Mouse (Mus musculus) heart, embryonic 14.5 days (tissue): Measurements from ENCODE around the gene Gm17455. TPM values are rescaled to one million over a fixed set of nuclear protein-coding genes. Genes with fewer than 3 reads are reported as not detected.

Experiments
- ATAC-seq: fragments of 200-750 bp; cut with Nextera tagmentation; 2 replicates; pipeline ENCODE4 v1.8.0; 2017; ENCODE audit warnings: low read depth, moderate TSS enrichment; ENCODE audit not compliant: insufficient number of reproducible peaks, insufficient read depth, low FRiP score
- H3K27ac ChIP-seq, 2 experiments: fragments of 200-500 bp in 1 of 2; fragments of 300-500 bp in 1 of 2; sonication (generic) in 1 of 2; replicated peaks in 1 of 2; 2 replicates each; pipeline ENCODE4 v1.5.1; 2012 to 2014; ENCODE audit warnings: low read depth in 2 of 2, low read length in 2 of 2, control low read depth in 1 of 2, mild to moderate bottlenecking in 1 of 2, mixed read lengths in 1 of 2; ENCODE audit not compliant: control insufficient read depth in 1 of 2, insufficient read depth in 1 of 2
- H3K27me3 ChIP-seq: fragments of 300-500 bp; sonication (generic); 2 replicates; pipeline ENCODE4 v1.6.1; 2014; ENCODE audit warnings: mild to moderate bottlenecking, low read length, control low read depth; ENCODE audit not compliant: control insufficient read depth, insufficient read depth
- H3K36me3 ChIP-seq: fragments of 300-500 bp; sonication (generic); 2 replicates; pipeline ENCODE4 v1.6.1; 2014; ENCODE audit warnings: mild to moderate bottlenecking, control low read depth, low read length, mixed read lengths; ENCODE audit not compliant: control insufficient read depth, insufficient read depth
- H3K4me1 ChIP-seq, 2 experiments: fragments of 200-500 bp in 1 of 2; fragments of 300-500 bp in 1 of 2; sonication (generic) in 1 of 2; 2 replicates each; pipeline ENCODE4 v1.6.1; 2012 to 2014; ENCODE audit warnings: low read length in 2 of 2, control low read depth in 1 of 2, mixed read lengths in 1 of 2; ENCODE audit not compliant: control insufficient read depth in 2 of 2, insufficient read depth in 2 of 2
- H3K4me2 ChIP-seq: fragments of 300-500 bp; sonication (generic); 2 replicates; pipeline ENCODE4 v1.6.1; 2014; ENCODE audit warnings: mild to moderate bottlenecking, low read length
- H3K4me3 ChIP-seq, 2 experiments: fragments of 200-500 bp in 1 of 2; fragments of 300-500 bp in 1 of 2; sonication (generic) in 1 of 2; 2 replicates each; pipeline ENCODE4 v1.5.1; 2012 to 2014; ENCODE audit warnings: low read length in 2 of 2, mild to moderate bottlenecking in 2 of 2, control low read depth in 1 of 2, low read depth in 1 of 2, moderate library complexity in 1 of 2; ENCODE audit not compliant: control insufficient read depth in 1 of 2, insufficient read depth in 1 of 2
- H3K9ac ChIP-seq: fragments of 300-500 bp; sonication (generic); 2 replicates; pipeline ENCODE4 v1.6.1; 2014; ENCODE audit warnings: mild to moderate bottlenecking, low read length
- H3K9me3 ChIP-seq: fragments of 300-500 bp; sonication (generic); 2 replicates; pipeline ENCODE4 v1.6.1; 2016; ENCODE audit warnings: low read length, control low read depth; ENCODE audit not compliant: control insufficient read depth
- WGBS: fragments of 180-500 bp; shearing (Covaris S2); extraction: QIAGEN DNeasy Blood & Tissue Kit; methylation state at CpG from one replicate; pipeline ENCODE4 v1.1.7; 2014; 5-methylcytosine and 5-hydroxymethylcytosine counted together
- polyA plus RNA-seq: library from polyadenylated mRNA; unstranded; fragments of >200 nt; fragmentation: Nextera tagmentation; extraction: Ambion mirVana; gene quantifications from 2 replicates; pipeline ENCODE4 v1.2.1, GENCODE M21; 2014

Gm17455 gene
- polyA plus RNA-seq, 1 experiment from 2014 or later: not detected

GRCm38 (mm10) chr10:60390177-60390903 lies 9.2 kb upstream of the Gm17455 start:
- H3K36me3 ChIP-seq: no peaks in the 10 kb centered on the region
- H3K27me3 ChIP-seq: no peaks in the 10 kb centered on the region
- 36% methylated on average over 6 of the region's 6 CpGs for WGBS
- H3K27ac ChIP-seq: no peak overlapping the region; a peak in 1 of 4 replicates
- H3K4me1 ChIP-seq: peaks cover 21 to 26% of the 10 kb centered on the region in 2 experiments
- H3K9ac ChIP-seq: no peak overlapping the region
- H3K9me3 ChIP-seq: no peaks in the 10 kb centered on the region
- H3K4me3 ChIP-seq: no peak overlapping the region
- no peak overlapping the region for H3K4me2 ChIP-seq
- 0 out of 2 replicates have a peak, but pooled peaks have one; percentile 16 for ATAC-seq

- Histone ChIP-seq H3K27me3 (no peaks in the 10 kb centered on the region), H3K36me3 (no peaks in the 10 kb centered on the region), H3K27ac (no peak overlapping the region), H3K4me3 (no peak overlapping the region), H3K9me3 (no peaks in the 10 kb centered on the region), H3K4me2 (no peak overlapping the region), H3K9ac (no peak overlapping the region), H3K4me1 (peaks cover 21 to 26% of the 10 kb centered on the region in 2 experiments)
- 65% methylated on average over 5 of the region's 5 CpGs for WGBS
- no peak for ATAC-seq
These were observed 8.6 kb upstream of the Gm17455 start for GRCm38 (mm10) chr10:60390904-60391420.

GRCm38 (mm10) chr10:60391661-60392060 lies 7.9 kb upstream of the Gm17455 start:
- H3K4me1 ChIP-seq: peaks cover 21 to 26% of the 10 kb centered on the region in 2 experiments
- H3K4me2 ChIP-seq: no peak overlapping the region
- WGBS: 94% methylated on average over 9 of the region's 9 CpGs
- H3K9ac ChIP-seq: no peak overlapping the region
- H3K36me3 ChIP-seq: no peaks in the 10 kb centered on the region
- no peak for ATAC-seq
- H3K27me3 ChIP-seq: no peaks in the 10 kb centered on the region
- H3K27ac ChIP-seq: no peak overlapping the region
- no peak overlapping the region for H3K4me3 ChIP-seq
- no peaks in the 10 kb centered on the region for H3K9me3 ChIP-seq

GRCm38 (mm10) chr10:60394936-60395335 lies 4.6 kb upstream of the Gm17455 start:
- no peak overlapping the region for H3K9ac ChIP-seq
- ATAC-seq: no peak
- 48% methylated on average over 7 of the region's 7 CpGs for WGBS

GRCm38 (mm10) chr10:60395605-60396004 lies 3.9 kb upstream of the Gm17455 start:
- no peaks in the 10 kb centered on the region for H3K36me3 ChIP-seq
- WGBS: 77% methylated on average over 5 of the region's 5 CpGs
- peaks cover 6 to 9% of the 10 kb centered on the region in 2 experiments for H3K4me1 ChIP-seq
- H3K27me3 ChIP-seq: no peaks in the 10 kb centered on the region
- H3K4me2 ChIP-seq: no peak overlapping the region
- H3K9me3 ChIP-seq: no peaks in the 10 kb centered on the region
- H3K4me3 ChIP-seq: no peak overlapping the region
- no peak overlapping the region for H3K9ac ChIP-seq
- H3K27ac ChIP-seq: no peak overlapping the region
- ATAC-seq: no peak

More at GRCm38 (mm10) chr10:60394936-60395335, 4.6 kb upstream of the Gm17455 start:
- Histone ChIP-seq H3K4me1 (peaks cover 11 to 16% of the 10 kb centered on the region in 2 experiments), H3K36me3 (no peaks in the 10 kb centered on the region), H3K9me3 (no peaks in the 10 kb centered on the region), H3K27ac (no peak overlapping the region), H3K4me2 (no peak overlapping the region), H3K4me3 (no peak overlapping the region), H3K27me3 (no peaks in the 10 kb centered on the region)

GRCm38 (mm10) chr10:60398051-60398814 lies 1.3 kb upstream of the Gm17455 start:
- 86% methylated on average over 10 of the region's 10 CpGs for WGBS
- no peak overlapping the region for H3K4me3 ChIP-seq

GRCm38 (mm10) chr10:60400507-60401295 lies 1.2 kb downstream of the Gm17455 start:
- ATAC-seq: no peak

More at GRCm38 (mm10) chr10:60398051-60398814, 1.3 kb upstream of the Gm17455 start:
- ATAC-seq: no peak
- Histone ChIP-seq H3K4me1 (peaks cover 4 to 6% of the 10 kb centered on the region in 2 experiments), H3K4me2 (no peak overlapping the region), H3K27me3 (no peaks in the 10 kb centered on the region; the same call in 1 of the 2 replicates), H3K27ac (no peak overlapping the region), H3K9me3 (no peaks in the 10 kb centered on the region), H3K9ac (no peak overlapping the region), H3K36me3 (no peaks in the 10 kb centered on the region)

More at GRCm38 (mm10) chr10:60400507-60401295, 1.2 kb downstream of the Gm17455 start:
- no peak overlapping the region for H3K4me3 ChIP-seq
- no peak overlapping the region for H3K9ac ChIP-seq
- no peaks in the 10 kb centered on the region for H3K9me3 ChIP-seq
- no peaks in the 10 kb centered on the region for H3K36me3 ChIP-seq
- no peak overlapping the region for H3K27ac ChIP-seq
- H3K27me3 ChIP-seq: no peaks in the 10 kb centered on the region; the same call in 1 of the 2 replicates
- 75% methylated on average over 11 of the region's 11 CpGs for WGBS
- no peak overlapping the region for H3K4me2 ChIP-seq
- H3K4me1 ChIP-seq: no peaks in the 10 kb centered on the region; a peak in 1 of 4 replicates
